Mouse (Mus musculus) regulatory T cell (primary cell): ENCODE data around the gene Cdkl3.
"Not testable (repeated sequence)": the region's sequence is repeated elsewhere in the genome, so short reads cannot be mapped to it uniquely, and the experiment has no call there.

Source experiments
- in situ Hi-C: fragments of 300-600 bp; cut with MboI, MseI; formaldehyde crosslinking; loops from one replicate; pipeline ENCODE4 v1.15.1; 2025; ENCODE audit warnings: high pct_unique_total_duplicates

Gene Cdkl3

DNA sequence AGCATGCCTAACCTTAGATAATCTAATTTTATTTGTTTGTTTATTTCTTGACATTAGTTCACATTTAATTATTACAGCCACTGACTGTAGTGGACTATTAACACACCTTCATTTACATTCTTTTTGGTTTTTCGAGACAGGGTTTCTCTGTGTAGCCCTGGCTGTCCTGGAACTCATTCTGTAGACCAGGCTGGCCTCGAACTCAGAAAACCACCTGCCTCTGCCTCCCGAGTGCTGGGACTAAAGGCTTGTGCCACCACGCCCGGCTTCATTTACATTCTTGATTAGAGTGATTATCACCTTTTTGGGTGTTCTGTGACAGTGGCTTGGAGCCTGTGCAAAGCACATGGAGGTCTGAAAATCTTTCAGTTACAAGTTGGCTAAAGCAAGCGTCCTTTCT lies 112.1 kb downstream of the Cdkl3 start:
- in situ Hi-C loops, result not testable (repeated sequence)

- in situ Hi-C loops, result no loop called here
Measured at GRCm38 (mm10) chr11:52117156-52117555, 113.1 kb downstream of the Cdkl3 start.

DNA sequence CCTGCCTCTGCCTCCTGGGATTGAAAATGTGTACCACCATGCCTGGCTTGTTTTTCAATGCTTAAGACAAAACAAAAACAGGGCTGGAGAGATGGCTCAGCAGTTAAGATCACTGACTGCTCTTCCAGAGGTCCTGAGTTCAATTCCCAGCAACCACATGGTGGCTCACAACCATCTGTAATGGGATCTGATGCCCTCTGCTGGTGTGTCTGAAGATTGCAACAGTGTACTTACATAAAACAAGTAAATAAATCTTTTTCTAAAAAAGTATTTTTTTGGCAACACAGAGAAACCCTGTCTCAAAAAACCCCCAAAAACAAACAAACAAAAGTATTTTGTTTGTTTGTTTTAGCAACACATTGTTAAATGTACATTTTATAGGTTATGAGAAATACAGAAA lies 116.4 kb downstream of the Cdkl3 start:
- in situ Hi-C loops, result not testable (repeated sequence)

DNA sequence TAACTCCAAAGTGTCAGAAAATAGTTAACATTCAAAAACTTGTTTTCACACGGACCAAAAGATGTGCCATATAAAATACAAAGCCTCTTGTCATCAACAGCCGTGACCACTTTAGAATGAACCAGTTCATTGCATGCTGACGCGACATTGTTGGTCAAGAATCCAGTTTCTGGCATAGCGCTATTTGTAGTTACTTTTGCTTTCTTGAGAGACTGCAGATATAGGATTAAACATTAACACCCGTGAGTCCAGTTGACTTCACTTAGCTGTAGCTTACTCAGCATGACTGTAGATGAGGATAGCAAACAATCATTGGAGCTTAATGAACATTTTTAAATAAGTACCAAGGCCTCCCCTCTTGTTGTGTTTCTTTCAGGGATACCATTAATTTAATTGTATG lies 118.0 kb downstream of the Cdkl3 start:
- in situ Hi-C loops, result no loop called here

GRCm38 (mm10) chr11:52124468-52124867 lies 120.4 kb downstream of the Cdkl3 start:
- in situ Hi-C loops, result no loop called here

DNA sequence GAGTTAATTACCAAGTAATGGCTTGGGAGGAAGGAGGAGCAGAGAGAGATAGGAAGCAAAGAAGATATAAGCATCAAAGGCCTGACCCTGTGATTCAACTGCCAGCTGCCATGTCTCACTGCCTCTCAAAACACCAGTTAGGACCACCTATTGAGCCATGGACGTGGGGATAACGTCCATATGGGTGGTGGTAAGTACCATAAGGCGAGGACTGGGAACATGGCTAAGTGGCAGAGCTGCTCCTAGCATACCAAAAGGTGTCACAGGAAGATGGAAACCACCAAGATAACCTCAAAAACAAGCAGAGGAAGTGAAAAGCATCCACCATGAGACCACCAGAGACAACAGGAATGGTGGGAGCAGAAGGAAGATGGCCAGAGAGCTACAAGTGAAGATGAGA lies 123.1 kb downstream of the Cdkl3 start:
- in situ Hi-C loops, result loop anchor here (5.0 kb wide), 1 partner anchor 40 kb away; no protein-coding TSS in a partner anchor

DNA sequence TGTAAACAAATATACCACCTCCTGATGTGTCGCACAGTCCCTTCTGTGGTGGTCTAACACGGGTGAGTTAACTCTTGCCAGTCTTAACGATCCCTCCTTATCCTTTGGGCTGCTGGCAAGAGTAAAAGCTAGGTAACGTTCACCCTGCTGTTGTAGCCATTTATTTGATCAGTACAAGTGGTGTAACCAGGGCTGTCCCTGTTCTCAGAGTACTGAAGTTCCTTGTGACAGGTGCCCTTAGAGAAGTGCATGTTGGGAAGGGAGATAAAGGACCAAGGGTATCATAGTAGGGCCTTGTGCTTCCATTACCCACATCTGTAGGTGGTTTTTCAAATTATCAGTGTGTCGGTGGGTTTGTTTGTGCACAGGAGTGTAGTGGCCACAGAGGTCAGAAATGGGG lies 123.7 kb downstream of the Cdkl3 start:
- in situ Hi-C loops, result loop anchor here (5.0 kb wide), 1 partner anchor 40 kb away; no protein-coding TSS in a partner anchor

DNA sequence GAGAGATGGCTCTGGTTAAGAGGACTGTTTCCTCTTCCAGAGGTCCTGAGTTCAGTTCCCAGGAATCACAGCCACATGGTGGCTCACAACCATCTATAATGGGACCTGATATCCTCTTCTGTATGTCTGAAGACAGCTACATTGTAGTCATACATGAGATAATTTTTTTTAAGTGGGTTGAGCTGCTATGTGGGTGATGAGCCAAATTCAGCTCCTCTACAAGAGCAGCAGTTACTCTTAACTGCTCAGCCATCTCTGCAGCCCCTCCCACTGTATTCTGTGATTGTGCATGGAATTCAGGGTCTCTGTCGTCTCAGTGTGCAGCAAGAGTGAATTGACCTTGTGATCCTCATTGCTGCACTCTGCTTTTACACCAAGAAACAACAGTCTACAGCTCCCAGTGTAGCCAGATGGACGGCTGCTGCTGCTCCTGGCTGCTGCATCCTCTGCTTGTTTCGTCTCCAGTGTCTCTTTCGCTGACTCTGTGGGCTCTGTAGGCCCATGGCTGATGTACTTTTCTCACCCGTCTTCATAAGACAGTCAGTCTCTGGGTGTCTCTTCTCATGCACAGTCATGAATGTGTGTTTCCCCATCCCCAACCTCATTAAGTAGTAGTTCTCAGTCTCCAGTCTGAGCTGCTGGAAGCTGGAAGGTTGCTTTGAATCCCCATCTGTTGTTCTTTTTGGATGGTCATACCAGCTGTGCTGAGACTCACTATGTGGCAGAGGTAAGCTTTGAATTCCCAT lies 124.5 kb downstream of the Cdkl3 start:
- in situ Hi-C loops, result loop anchor here (5.0 kb wide), 1 partner anchor 39 kb away; no protein-coding TSS in a partner anchor

DNA sequence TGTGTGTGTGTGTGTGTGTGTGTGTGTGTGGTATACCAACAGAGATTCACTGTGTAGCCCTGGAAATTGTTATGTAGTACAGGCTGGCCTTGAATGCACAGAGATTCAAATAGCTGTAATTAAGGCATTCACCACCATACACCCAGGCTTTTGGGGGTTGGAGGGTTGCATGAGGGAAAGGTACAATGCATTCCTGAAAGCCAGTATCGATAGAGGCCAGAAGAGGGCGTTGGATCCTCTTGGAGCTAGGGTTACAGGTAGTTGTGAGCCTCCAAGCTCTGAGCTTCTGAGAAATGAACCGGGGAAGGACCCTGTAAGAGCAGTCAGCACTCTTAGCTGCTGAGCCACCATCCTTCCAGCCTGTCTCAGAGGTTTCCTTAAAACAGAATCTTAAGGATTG lies 125.2 kb downstream of the Cdkl3 start:
- in situ Hi-C loops, result loop anchor here (5.0 kb wide), 1 partner anchor 38 kb away; no protein-coding TSS in a partner anchor

DNA sequence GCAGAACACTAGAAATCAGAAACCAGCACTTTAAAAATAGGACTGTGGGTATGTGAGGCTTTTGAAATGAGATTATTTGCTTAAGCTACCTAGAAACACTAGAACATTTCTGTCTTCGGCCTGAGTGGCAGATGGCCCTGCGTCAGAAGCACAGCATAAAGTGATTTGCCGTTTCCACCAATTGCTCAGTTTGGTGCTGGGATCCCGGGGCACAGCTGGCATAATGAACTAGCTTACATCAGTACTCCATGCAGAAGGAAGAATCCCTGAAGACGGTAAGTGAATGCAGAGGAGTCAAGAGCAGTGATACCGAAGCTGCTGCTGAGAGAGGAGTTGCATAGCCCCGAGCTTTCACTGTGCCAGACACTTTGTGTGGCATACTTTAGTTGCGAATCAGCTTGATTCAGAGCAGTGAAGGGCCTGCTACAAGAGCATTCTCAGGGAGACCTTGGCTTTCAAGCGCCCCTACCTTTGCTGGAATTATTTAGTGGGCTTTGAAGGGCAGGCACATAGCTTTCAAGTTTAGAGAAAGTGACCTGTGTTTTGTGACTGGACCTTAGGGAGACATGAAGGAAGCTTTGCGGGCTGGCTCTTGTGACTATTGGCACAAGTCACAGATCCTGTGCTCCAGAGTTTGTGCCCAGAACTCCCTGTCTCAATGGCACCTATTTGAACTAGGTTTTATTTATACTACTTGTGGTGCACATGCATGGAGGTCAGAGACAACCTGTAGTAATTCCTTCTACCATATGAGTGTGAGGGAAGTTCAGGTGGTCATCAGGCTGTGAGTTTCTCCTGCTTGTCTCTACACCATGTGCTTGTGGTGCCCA lies 125.8 kb downstream of the Cdkl3 start:
- in situ Hi-C loops, result loop anchor here (5.0 kb wide), 1 partner anchor 37 kb away; no protein-coding TSS in a partner anchor

GRCm38 (mm10) chr11:52130451-52131068 lies 126.5 kb downstream of the Cdkl3 start:
- in situ Hi-C loops, result no loop called here
